Mouse (Mus musculus) liver, embryonic 11.5 days (tissue): Measurements from ENCODE around the gene Mrgpra2b. TPM values are rescaled to one million over a fixed set of nuclear protein-coding genes. Genes with fewer than 3 reads are reported as not detected.
"Not testable (repeated sequence)": the region's sequence is repeated elsewhere in the genome, so short reads cannot be mapped to it uniquely, and the experiment has no call there.

Source experiments
- ATAC-seq: fragments of 200-750 bp; cut with Nextera tagmentation; replicated peaks from 2 replicates; pipeline ENCODE4 v1.8.0; 2017; ENCODE audit warnings: moderate number of reproducible peaks, mild to moderate bottlenecking, moderate TSS enrichment, moderate library complexity; ENCODE audit not compliant: low FRiP score
- DNase-seq: peaks from one replicate; pipeline ENCODE4 v3.0.0-alpha.2; 2017; ENCODE audit warnings: low spot score
- H3K27ac ChIP-seq: fragments of 300-500 bp; sonication (generic); 2 replicates; pipeline ENCODE4 v1.5.1; 2014; ENCODE audit warnings: mild to moderate bottlenecking, low read depth, low read length, control low read depth
- H3K27me3 ChIP-seq: fragments of 300-500 bp; sonication (generic); replicated peaks from 2 replicates; pipeline ENCODE4 v1.6.1; 2014; ENCODE audit warnings: low read length, mixed read lengths; ENCODE audit not compliant: control insufficient read depth, insufficient read depth
- H3K36me3 ChIP-seq: fragments of 300-500 bp; sonication (generic); 2 replicates; pipeline ENCODE4 v1.6.1; 2014; ENCODE audit warnings: mild to moderate bottlenecking, low read length, moderate library complexity, mixed read lengths; ENCODE audit not compliant: control insufficient read depth, insufficient read depth
- H3K4me1 ChIP-seq: fragments of 300-500 bp; sonication (generic); replicated peaks from 2 replicates; pipeline ENCODE4 v1.6.1; 2014; ENCODE audit warnings: low read length, mixed read lengths; ENCODE audit not compliant: control insufficient read depth, insufficient read depth
- H3K4me2 ChIP-seq: fragments of 300-500 bp; sonication (generic); 2 replicates; pipeline ENCODE4 v1.6.1; 2014; ENCODE audit warnings: mild to moderate bottlenecking, control low read depth, moderate library complexity
- H3K4me3 ChIP-seq: fragments of 300-500 bp; sonication (generic); 2 replicates; pipeline ENCODE4 v1.5.1; 2014; ENCODE audit warnings: low read depth, low read length, control low read depth
- H3K9ac ChIP-seq: fragments of 300-500 bp; sonication (generic); 2 replicates; pipeline ENCODE4 v1.6.1; 2014; ENCODE audit warnings: low read depth, low read length, control low read depth
- H3K9me3 ChIP-seq: fragments of 300-500 bp; sonication (generic); 2 replicates; pipeline ENCODE4 v1.6.1; 2016; ENCODE audit warnings: low read length, inconsistent platforms, mixed read lengths; ENCODE audit not compliant: control insufficient read depth
- WGBS: fragments of 180-500 bp; shearing (Covaris S2); extraction: QIAGEN DNeasy Blood & Tissue Kit; methylation state at CpG from one replicate; pipeline ENCODE4 v1.1.7; 2014; 5-methylcytosine and 5-hydroxymethylcytosine counted together
- polyA plus RNA-seq: library from polyadenylated mRNA; unstranded; fragments of >200 nt; fragmentation: Nextera tagmentation; extraction: Ambion mirVana; gene quantifications from 2 replicates; pipeline ENCODE4 v1.2.1, GENCODE M21; 2014

Gene Mrgpra2b
- polyA plus RNA-seq, 1 experiment from 2014 or later, result 0.18 TPM

GRCm38 (mm10) chr7:47452015-47452414, 76.6 kb downstream of the Mrgpra2b start, which contains the start of gene Mrgpra2a:
Mrgpra2a (minus strand) TSS chr7:47452139.
- H3K9ac ChIP-seq, H3K36me3 ChIP-seq, H3K4me3 ChIP-seq, H3K4me2 ChIP-seq, DNase-seq, H3K4me1 ChIP-seq, H3K27ac ChIP-seq, H3K9me3 ChIP-seq, H3K27me3 ChIP-seq, ATAC-seq: not testable (repeated sequence)
- WGBS, result no CpG with 5 or more reads among the region's 1 CpGs

GRCm38 (mm10) chr7:47445729-47446128, 82.9 kb downstream of the Mrgpra2b start:
- DNase-seq, H3K4me3 ChIP-seq, H3K9me3 ChIP-seq, H3K36me3 ChIP-seq, H3K4me1 ChIP-seq, H3K27ac ChIP-seq, ATAC-seq, H3K27me3 ChIP-seq, H3K9ac ChIP-seq, H3K4me2 ChIP-seq: not testable (repeated sequence)

GRCm38 (mm10) chr7:47436463-47436862, 92.2 kb downstream of the Mrgpra2b start:
- H3K9me3 ChIP-seq, H3K27ac ChIP-seq, H3K4me2 ChIP-seq, H3K4me1 ChIP-seq, H3K27me3 ChIP-seq, DNase-seq, H3K4me3 ChIP-seq, H3K9ac ChIP-seq, H3K36me3 ChIP-seq: not testable (repeated sequence)
- 22% methylated on average over 1 of the region's 2 CpGs for WGBS
- ATAC-seq, result peak; percentile 43; the same call in 1 of the 2 replicates

- not testable (repeated sequence) for H3K9me3 ChIP-seq, H3K4me2 ChIP-seq, H3K27ac ChIP-seq, H3K36me3 ChIP-seq, H3K9ac ChIP-seq, H3K27me3 ChIP-seq, DNase-seq, H3K4me1 ChIP-seq, H3K4me3 ChIP-seq
- ATAC-seq, result peak; percentile 81
Observed at GRCm38 (mm10) chr7:47427815-47428508, 100.7 kb downstream of the Mrgpra2b start.

Other genes with a start within 250 kb of the Mrgpra2b start
- not detected in 2 replicates for gene Mrgpra1, start 174.6 kb downstream of the Mrgpra2b start, polyA plus RNA-seq
- gene Mrgpra2a, start 76.7 kb downstream of the Mrgpra2b start, polyA plus RNA-seq, result not detected in 2 replicates
- not detected in 2 replicates for gene Mrgpra3, start 72.5 kb upstream of the Mrgpra2b start, polyA plus RNA-seq